Mouse (Mus musculus) lung, postnatal 0 days (tissue): ENCODE results near the gene Hbb-bs.

Experiments
- CTCF ChIP-seq: IDR thresholded peaks from 2 replicates; pipeline ENCODE4 v1.5.1; 2016; ENCODE audit warnings: antibody characterized with exemption, mild to moderate bottlenecking
- EP300 ChIP-seq: IDR thresholded peaks from 2 replicates; pipeline ENCODE4 v1.6.1; 2016; ENCODE audit warnings: antibody characterized with exemption, mild to moderate bottlenecking, control low read depth

DNA sequence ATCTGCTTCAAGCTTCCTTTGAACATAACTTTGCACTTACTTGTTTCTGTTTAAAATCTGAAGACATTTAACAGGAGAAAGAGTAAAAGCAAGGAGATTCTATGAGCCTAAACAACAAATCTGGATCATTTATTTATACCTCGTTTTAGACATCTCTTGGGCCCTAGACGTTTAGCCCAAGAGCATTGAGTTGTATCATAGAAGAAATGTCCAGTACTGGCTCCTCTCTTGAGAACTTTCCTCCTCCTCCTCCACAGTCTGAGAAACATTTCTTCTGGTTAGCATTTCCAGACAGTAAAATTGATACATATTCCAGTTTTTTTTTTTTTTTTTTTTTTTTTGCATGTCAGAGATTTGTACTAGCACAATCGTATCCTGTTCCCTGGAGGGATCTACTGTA lies 36.2 kb downstream of the Hbb-bs start, which contains the start of gene Olfr67:
- TF ChIP-seq EP300 (no peak), CTCF (no peak)
